ENCODE assay signal across 7 mouse cellular contexts in genomic region chr3:107036458-107037039, GRCm38 (mm10). TPM values are rescaled to one million over a fixed set of nuclear protein-coding genes. Genes with fewer than 3 reads are reported as not detected.
DNase-seq lines count a peak whose midpoint lies in the region; ATAC-seq lines count a peak whose summit lies in the region.

No protein-coding gene starts in this region.

- ATAC-seq in embryonic facial prominence, embryonic 11.5 days (replicated peaks; ENCODE audit: insufficient number of reproducible peaks, low FRiP score, low TSS enrichment, low read depth) = peak; percentile 57; the same call in 1 of the 2 replicates
- no peak; the same call in 1 of the 2 replicates for ATAC-seq in limb, embryonic 13.5 days (ENCODE audit: low FRiP score, low read depth)

- no peaks in the 10 kb centered on the region for H3K9me3 ChIP-seq in embryonic facial prominence, embryonic 11.5 days (replicated peaks; ENCODE audit: control insufficient read depth, low read length)
- no peaks in the 10 kb centered on the region for H3K9me3 ChIP-seq in limb, embryonic 13.5 days

- no peaks in the 10 kb centered on the region for H3K27me3 ChIP-seq in embryonic facial prominence, embryonic 11.5 days (ENCODE audit: control insufficient read depth, insufficient read depth, low read length)
- peaks cover 13% of the 10 kb centered on the region for H3K27me3 ChIP-seq in limb, embryonic 13.5 days

- H3K27ac ChIP-seq in embryonic facial prominence, embryonic 11.5 days (replicated peaks; ENCODE audit: low read depth, low read length) = 0 out of 2 replicates have a peak overlapping the region, but pooled peaks have one; percentile 20
- peak overlapping the region; percentile 74; the same call in 1 of the 2 replicates for H3K27ac ChIP-seq in limb, embryonic 13.5 days

- WGBS in embryonic facial prominence, embryonic 11.5 days = 1% methylated on average over 54 of the region's 55 CpGs
- WGBS in limb, embryonic 13.5 days = under 1% methylated on average over 55 of the region's 55 CpGs

- H3K4me2 ChIP-seq in embryonic facial prominence, embryonic 11.5 days (ENCODE audit: low read depth, low read length) = peak overlapping the region; percentile 96
- peak overlapping the region; percentile 90 for H3K4me2 ChIP-seq in limb, embryonic 13.5 days (replicated peaks)

- H3K4me3 ChIP-seq in embryonic facial prominence, embryonic 11.5 days (ENCODE audit: low read depth, low read length) = peak overlapping the region; percentile 66
- H3K4me3 ChIP-seq in limb, embryonic 13.5 days = peak overlapping the region; percentile 69

- H3K36me3 ChIP-seq in embryonic facial prominence, embryonic 11.5 days (replicated peaks; ENCODE audit: control insufficient read depth, insufficient read depth, low read depth, low read length) = no peaks in the 10 kb centered on the region
- no peaks in the 10 kb centered on the region for H3K36me3 ChIP-seq in limb, embryonic 13.5 days

- peak overlapping the region; percentile 90 for H3K9ac ChIP-seq in embryonic facial prominence, embryonic 11.5 days (replicated peaks; ENCODE audit: low read length)
- peak overlapping the region; percentile 77 for H3K9ac ChIP-seq in limb, embryonic 13.5 days

- H3K4me1 ChIP-seq in embryonic facial prominence, embryonic 11.5 days (ENCODE audit: control insufficient read depth, insufficient read depth, low read length) = no peaks in the 10 kb centered on the region
- H3K4me1 ChIP-seq in limb, embryonic 13.5 days = peaks cover 12% of the 10 kb centered on the region

- peak; percentile 2 for DNase-seq in ovary, postnatal 14 days (ENCODE audit: low spot score)
- no peak for DNase-seq in ovary, postnatal 10 days (ENCODE audit: low spot score)
- peak; percentile 57 for DNase-seq in embryonic facial prominence, embryonic 11.5 days (ENCODE audit: low spot score)
- peak; percentile 5 for DNase-seq in heart, postnatal 4 days
- DNase-seq in naive thymus-derived CD4-positive, alpha-beta T cell, adult 2 months (ENCODE audit: low read depth) = peak; percentile 52
- peak; percentile 69 for DNase-seq in thymus, postnatal 14 days

RNA-seq across cellular contexts. Expression of gene Kcna3, which starts 0.6 kb away (rescaled TPM):
- 1.9 and 2.3 TPM in 2 replicates for polyA plus RNA-seq in embryonic facial prominence, embryonic 11.5 days (2014; fragmentation: Nextera tagmentation; extraction: Ambion mirVana)
- total RNA-seq in heart, postnatal 4 days (2021) = under 1 TPM; 0.50 to 0.69 TPM
- 1.6 TPM in 2 replicates for polyA plus RNA-seq in limb, embryonic 13.5 days (2015; fragmentation: Nextera tagmentation; extraction: Ambion mirVana)
